Mouse (Mus musculus) layer of hippocampus, postnatal 36 days (tissue): ENCODE measurements around the gene Btnl4. TPM values are rescaled to one million over a fixed set of nuclear protein-coding genes. Genes with fewer than 3 reads are reported as not detected.
"Not testable (repeated sequence)": the region's sequence is repeated elsewhere in the genome, so short reads cannot be mapped to it uniquely, and the experiment has no call there.

ENCODE experiments used
- DNase-seq, 2 experiments: peaks; one replicate each; pipeline ENCODE4 v3.0.0; 2022
- total RNA-seq, 2 experiments: library from RNA; stranded (reverse); gene quantifications; 2 replicates each; pipeline ENCODE4 v1.2.3; 2021

The Btnl4 gene
- total RNA-seq = not detected

DNA sequence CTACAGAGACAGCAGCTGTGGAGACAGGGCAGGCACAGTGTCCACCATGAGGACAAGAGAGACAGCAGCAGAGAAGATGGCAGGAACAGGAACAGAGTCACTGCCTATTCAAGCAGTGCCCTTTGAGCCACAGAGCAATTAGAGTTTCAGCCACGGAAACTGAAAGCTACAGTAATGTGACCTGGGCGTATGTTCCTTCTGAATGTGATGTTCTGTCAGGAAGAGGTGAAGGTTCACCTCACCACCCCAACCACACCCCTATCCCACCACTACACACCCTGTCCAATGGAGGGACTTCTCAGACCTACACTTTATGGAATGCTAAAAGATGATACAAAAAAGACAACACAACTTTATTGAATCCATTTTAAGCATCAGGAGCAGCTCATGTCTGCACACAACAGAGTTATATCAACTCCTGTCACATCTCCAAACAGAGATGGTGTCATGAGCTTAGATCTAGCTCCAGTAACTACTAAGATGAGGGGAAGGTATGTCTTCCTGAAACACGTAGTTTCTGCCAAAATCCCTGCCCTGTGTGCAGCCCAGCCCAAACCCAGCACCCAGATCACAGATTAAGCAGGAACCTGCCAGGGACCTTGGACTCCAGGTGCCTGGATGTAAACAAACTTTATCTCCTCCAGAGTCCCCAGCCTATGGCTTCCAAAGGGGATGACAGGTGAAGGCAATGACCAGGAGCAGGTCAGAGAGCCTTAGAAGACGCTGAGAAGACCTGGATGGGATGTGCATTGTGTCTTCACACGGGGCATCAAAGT is at the start of gene Btnl4:
Gene Btnl4, minus strand, starts transcription at position 81 of the 776 bp plus-strand sequence.
- not testable (repeated sequence) for DNase-seq

DNA sequence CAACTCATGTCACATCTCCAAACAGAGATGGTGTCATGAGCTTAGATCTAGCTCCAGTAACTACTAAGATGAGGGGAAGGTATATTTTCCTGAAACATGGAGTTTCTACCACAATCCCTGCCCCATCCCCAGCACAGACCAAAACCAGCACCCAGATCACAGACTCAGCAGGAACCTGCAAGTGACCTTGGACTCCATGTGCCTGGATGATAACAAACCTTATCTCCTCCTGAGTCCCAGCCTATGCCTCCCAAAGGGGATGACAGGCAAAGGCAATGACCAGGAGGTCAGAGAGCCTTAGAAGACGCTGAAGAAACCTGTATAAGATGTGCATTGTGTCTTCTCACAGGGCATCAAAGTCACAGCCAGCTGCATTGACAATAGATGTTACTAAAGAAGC is 41.9 kb upstream of the Btnl4 start:
- no peak for DNase-seq

- DNase-seq = not testable (repeated sequence)
These were observed 41.5 kb upstream of the Btnl4 start for GRCm38 (mm10) chr17:34518571-34518970.

DNA sequence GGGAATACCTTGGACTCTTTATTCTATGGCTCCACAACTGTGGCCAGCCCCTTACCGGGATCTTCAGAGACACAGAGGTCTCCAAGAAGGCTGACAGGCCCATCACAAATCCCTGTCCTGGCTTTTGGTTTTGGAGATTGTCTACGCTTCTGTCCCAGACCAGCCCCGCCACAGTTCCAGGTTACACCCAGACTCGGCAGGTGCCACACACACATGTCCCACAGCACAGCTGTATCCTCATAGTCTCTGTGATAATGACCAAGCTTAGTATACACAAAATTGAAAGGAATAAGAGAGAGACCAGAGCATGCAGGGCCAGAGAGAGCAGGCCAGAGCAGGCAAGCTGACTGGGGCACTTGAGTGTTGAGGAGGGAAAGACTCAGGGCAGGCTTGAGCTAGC is 40.7 kb upstream of the Btnl4 start:
- no peak for DNase-seq

GRCm38 (mm10) chr17:34517252-34517651 is 40.1 kb upstream of the Btnl4 start, which contains the start of gene Btnl6:
Btnl6 (minus strand) TSS chr17:34517352.
- DNase-seq = no peak

DNA sequence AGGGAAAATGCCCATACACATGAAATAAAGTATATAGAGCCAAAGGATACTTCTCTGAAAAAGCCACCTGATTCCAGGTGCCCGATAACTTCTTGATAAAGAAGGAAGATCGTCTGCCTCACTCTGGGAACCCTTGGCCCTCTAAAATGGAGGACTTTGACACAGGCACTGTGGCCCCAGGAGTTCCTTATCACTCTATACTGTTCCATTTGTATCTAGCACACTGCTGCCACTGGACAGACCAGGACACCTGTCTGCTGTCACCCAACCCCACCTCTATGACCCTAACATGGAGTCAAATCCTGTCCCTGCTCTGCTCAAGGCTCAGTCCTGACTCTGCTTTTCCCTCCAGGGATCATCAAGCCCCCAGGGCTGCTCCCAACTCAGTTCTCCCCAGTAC is 39.4 kb upstream of the Btnl4 start:
- DNase-seq = no peak

DNA sequence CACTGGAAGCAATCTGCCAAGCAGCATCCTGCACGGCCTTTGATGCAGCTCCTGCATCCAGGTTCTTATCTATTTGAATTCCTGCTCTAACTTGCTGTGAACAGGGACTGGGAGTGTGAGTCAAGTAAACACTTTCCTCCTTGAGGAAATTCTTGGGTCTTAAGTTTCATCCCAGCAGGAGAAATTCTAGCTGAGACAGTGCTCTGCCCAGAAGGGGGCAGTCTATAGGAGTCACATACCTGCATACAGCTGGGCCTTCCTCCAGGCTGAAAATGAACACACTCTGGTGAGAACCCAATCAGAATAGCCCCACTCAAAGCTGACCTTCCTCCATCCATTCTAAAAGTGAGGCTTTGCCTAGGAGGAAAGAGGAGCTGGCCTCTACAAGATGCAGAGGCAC is 34.6 kb upstream of the Btnl4 start:
- not testable (repeated sequence) for DNase-seq

GRCm38 (mm10) chr17:34507591-34507990 is 30.5 kb upstream of the Btnl4 start:
- no peak for DNase-seq

GRCm38 (mm10) chr17:34497726-34498125 is 20.6 kb upstream of the Btnl4 start:
- not testable (repeated sequence) for DNase-seq

DNA sequence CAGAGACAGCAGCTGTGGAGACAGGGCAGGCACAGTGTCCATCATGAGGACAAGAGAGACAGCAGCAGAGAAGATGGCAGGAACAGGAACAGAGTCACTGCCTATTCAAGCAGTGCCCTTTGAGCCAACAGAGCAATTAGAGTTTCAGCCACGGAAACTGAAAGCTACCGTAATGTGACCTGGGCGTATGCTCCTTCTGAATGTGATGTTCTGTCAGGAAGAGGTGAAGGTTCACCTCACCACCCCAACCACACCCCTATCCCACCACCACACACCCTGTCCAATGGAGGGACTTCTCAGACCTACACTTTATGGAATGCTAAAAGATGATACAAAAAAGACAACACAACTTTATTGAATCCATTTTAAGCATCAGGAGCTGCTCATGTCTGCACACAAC is 20.2 kb upstream of the Btnl4 start:
- not testable (repeated sequence) for DNase-seq

GRCm38 (mm10) chr17:34496539-34496938 is 19.4 kb upstream of the Btnl4 start:
- no peak for DNase-seq

DNA sequence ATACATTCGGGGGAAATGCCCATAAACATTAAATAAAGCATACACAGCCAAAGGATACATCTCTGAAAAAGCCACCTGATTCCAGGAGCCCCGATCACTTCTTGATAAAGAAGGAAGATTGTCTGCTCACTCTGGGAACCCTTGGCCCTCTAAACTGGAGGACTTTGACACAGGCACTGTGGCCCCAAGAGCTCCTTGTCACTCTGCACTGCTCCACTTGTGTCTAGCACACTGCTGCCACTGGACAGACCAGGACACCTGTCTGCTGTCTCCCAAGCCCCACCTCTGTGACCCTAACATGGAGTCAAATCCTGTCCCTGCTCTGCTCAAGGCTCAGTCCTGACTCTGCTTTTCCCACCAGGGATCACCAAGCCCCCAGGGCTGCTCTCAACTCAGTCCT is 18.0 kb upstream of the Btnl4 start:
- not testable (repeated sequence) for DNase-seq

DNA sequence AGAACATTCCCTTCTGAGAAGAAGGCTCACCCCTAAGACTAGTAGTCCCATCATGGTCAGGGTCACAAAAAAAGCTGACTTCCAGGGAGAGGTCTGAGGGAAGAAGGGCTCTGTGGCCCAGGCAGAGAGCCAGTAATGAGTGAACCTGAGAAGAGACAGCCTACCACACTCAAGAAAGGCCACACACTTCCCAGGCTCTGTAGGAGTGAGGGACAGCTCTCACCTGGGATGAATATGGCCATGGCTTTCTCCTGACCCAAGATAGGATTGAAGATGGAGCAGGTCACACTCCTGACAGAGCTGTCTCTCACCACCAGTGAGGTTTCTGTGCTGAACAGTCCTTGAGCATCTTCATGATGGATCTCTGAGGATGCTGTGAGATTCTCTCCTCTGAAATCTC is 15.7 kb upstream of the Btnl4 start:
- no peak for DNase-seq

GRCm38 (mm10) chr17:34476427-34476826 is 691 bp downstream of the Btnl4 start:
- no peak for DNase-seq

DNA sequence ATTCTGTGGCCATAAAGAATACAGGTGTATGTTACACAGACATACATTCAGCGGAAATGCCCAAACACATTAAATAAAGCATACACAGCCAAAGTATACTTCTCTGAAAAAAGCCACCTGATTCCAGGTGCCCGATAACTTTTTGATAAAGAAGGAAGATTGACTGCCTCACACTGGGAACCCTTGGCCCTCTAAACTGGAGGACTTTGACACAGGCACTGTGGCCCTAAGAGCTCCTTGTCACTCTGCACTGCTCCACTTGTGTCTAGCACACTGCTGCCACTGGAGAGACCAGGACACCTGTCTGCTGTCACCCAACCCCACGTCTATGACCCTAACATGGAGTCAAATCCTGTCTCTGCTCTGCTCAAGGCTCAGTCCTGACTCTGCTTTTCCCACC is 2.1 kb downstream of the Btnl4 start:
- no peak for DNase-seq

DNA sequence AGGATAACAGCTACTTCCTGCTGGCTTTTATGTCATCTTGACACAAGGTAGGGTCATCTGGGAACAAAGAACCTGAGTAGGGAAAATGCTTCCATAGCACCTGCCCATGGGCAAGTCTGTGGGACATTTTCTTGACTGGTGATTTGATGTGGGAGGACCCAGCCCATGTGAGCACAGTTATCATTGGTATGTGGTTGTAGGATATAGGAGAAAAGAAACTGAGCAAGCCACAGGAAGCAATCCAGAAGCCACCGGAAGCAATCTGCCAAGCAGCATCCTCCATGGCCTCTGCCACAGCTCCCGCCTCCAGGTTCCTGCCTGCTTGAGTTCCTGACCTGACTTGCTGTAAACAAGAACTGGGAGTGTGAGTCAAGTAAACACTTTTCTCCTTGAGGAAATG is 6.6 kb downstream of the Btnl4 start:
- no peak for DNase-seq

DNA sequence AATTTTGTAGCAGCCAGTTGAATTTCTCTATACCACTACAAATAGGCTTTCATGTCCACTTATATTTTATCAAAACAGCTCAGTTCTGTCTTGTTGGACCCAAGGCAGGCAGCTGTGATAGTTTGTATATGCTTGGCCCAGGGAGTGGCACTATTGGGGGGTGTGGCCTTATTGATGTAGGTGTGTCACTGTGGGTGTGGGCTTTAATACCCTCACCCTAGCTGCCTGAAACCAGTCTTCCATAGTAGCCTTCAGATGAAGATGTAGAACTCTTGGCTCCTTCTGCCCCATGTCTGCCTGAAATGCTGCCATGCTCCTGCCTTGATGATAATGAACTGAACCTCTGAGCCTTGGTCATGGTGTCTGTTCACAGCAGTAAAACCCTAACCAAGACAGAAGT is 11.2 kb downstream of the Btnl4 start:
- not testable (repeated sequence) for DNase-seq

DNA sequence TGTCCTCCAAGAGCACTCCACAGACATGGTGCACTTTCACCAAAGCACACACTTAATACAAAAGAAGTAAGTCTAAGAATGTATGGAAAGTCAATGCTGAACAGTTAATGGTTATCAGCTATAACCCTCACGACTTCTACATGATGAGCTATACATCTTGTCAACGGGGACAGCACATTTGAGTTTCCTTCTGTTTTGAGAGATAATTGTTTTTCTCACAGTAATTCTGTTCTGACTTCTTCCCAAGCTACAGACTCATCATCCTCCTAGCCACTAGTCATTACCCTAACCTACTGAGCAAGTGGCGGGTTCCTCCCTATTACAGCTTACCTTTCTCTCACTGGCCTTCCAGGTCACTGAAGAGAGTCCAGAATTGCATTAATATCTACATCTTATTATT is 17.9 kb downstream of the Btnl4 start:
- DNase-seq = no peak

GRCm38 (mm10) chr17:34457668-34458067 is 19.4 kb downstream of the Btnl4 start:
- DNase-seq = no peak

- no peak for DNase-seq
These were observed 28.6 kb downstream of the Btnl4 start for GRCm38 (mm10) chr17:34448473-34449041.

DNA sequence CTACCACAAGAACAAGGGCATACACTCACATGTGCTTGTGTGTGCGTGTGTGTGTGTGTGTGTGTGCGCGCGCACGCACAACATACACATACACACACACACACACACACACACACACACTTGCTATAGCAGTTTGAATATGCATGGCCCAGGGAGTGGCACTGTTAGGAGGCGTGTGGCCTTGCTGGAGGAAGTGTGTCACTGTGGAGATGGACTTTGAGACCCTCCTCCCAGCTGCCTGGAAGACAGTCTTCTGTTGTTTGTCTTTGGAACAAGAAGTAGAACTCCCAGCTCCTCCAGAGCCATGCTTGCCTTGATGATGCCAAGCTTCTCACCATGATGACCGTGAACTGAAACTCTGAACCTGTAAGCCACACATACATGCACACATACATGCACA is 35.1 kb downstream of the Btnl4 start:
- no peak for DNase-seq

DNA sequence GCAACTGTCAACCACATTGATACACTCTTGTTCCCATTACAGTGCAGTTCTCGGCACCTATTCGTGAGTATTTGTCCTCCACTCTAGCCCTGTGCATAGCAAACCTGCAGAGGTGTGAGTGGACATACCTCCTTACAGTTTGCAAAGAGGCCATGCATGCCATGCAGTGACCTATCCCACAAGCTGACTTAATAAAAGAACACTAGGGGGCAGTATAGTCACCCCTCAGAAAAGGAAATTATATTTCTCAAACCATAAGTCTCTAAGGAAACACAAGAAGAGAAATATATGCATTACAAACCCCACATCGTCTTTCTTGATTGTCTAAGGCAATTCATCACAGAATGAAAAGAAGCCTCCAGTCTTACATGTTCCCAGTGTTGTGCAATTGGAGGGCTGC is 37.3 kb downstream of the Btnl4 start:
- DNase-seq = no peak

GRCm38 (mm10) chr17:34438588-34438987 is 38.5 kb downstream of the Btnl4 start:
- DNase-seq = no peak

GRCm38 (mm10) chr17:34437606-34438005 is 39.5 kb downstream of the Btnl4 start:
- DNase-seq = no peak
